Mouse (Mus musculus) embryonic facial prominence, embryonic 12.5 days (tissue): ENCODE data around the gene Sema6d. TPM values are rescaled to one million over a fixed set of nuclear protein-coding genes. Genes with fewer than 3 reads are reported as not detected.

ENCODE experiments used
- ATAC-seq: fragments of 200-750 bp; cut with Nextera tagmentation; 2 replicates; pipeline ENCODE4 v1.8.0; 2017; ENCODE audit not compliant: insufficient number of reproducible peaks, insufficient read depth, low FRiP score, low TSS enrichment
- H3K27ac ChIP-seq: fragments of 300-500 bp; sonication (generic); 2 replicates; pipeline ENCODE4 v1.5.1; 2016; ENCODE audit warnings: mild to moderate bottlenecking
- H3K27me3 ChIP-seq: fragments of 300-500 bp; sonication (generic); 2 replicates; pipeline ENCODE4 v1.6.1; 2016; ENCODE audit warnings: mild to moderate bottlenecking, moderate library complexity
- H3K36me3 ChIP-seq: fragments of 300-500 bp; sonication (generic); 2 replicates; pipeline ENCODE4 v1.6.1; 2016; ENCODE audit warnings: mild to moderate bottlenecking
- H3K4me1 ChIP-seq: fragments of 300-500 bp; sonication (generic); 2 replicates; pipeline ENCODE4 v1.6.1; 2016
- H3K4me2 ChIP-seq: fragments of 300-500 bp; sonication (generic); replicated peaks from 2 replicates; pipeline ENCODE4 v1.6.1; 2016; ENCODE audit warnings: mild to moderate bottlenecking, moderate library complexity
- H3K4me3 ChIP-seq: fragments of 300-500 bp; sonication (generic); 2 replicates; pipeline ENCODE4 v1.5.1; 2016; ENCODE audit warnings: mild to moderate bottlenecking
- H3K9ac ChIP-seq: fragments of 300-500 bp; sonication (generic); 2 replicates; pipeline ENCODE4 v1.6.1; 2016; ENCODE audit warnings: mild to moderate bottlenecking, moderate library complexity
- H3K9me3 ChIP-seq: fragments of 300-500 bp; sonication (generic); 2 replicates; pipeline ENCODE4 v1.6.1; 2016; ENCODE audit warnings: mild to moderate bottlenecking, moderate library complexity
- WGBS: fragments of 180-500 bp; shearing (Covaris S2); methylation state at CpG from one replicate; pipeline ENCODE4 v1.1.7; 2016; 5-methylcytosine and 5-hydroxymethylcytosine counted together
- polyA plus RNA-seq: library from polyadenylated mRNA; unstranded; fragments of >200 nt; fragmentation: Nextera tagmentation; extraction: Ambion mirVana; gene quantifications from 2 replicates; pipeline ENCODE4 v1.2.1, GENCODE M21; 2016

Sema6d gene
- polyA plus RNA-seq, 1 experiment from 2014 or later, result 12.8 TPM

DNA sequence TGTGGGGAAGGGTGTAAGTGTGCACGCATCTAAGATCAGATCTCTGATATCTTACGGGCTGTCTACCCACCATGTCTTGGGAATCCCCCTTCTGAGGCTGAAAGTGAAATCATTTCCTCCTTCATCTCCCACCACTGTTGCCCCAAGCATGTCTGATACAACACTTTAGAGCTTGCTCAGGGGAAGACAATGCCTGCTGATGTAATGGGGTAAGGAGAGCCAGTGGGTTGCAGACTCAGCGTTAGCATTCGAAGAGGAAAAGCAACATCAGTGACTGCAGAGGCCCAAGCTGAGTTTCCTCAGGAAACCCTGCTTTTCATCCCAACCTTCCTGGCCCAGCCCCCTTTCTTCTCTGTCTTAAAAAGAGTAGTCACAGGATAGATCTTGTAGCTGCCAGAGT lies 615.2 kb downstream of the Sema6d start:
- Histone ChIP-seq H3K27ac (0 out of 2 replicates have a peak overlapping the region, but pooled peaks have one; percentile 17), H3K9me3 (no peaks in the 10 kb centered on the region), H3K36me3 (no peaks in the 10 kb centered on the region), H3K9ac (no peak overlapping the region), H3K27me3 (peaks cover 2% of the 10 kb centered on the region; the same call in 1 of the 2 replicates), H3K4me1 (peaks cover 20% of the 10 kb centered on the region; the same call in 1 of the 2 replicates), H3K4me2 (no peak overlapping the region), H3K4me3 (no peak overlapping the region)
- 56% methylated on average over 4 of the region's 4 CpGs for WGBS
- no peak for ATAC-seq

DNA sequence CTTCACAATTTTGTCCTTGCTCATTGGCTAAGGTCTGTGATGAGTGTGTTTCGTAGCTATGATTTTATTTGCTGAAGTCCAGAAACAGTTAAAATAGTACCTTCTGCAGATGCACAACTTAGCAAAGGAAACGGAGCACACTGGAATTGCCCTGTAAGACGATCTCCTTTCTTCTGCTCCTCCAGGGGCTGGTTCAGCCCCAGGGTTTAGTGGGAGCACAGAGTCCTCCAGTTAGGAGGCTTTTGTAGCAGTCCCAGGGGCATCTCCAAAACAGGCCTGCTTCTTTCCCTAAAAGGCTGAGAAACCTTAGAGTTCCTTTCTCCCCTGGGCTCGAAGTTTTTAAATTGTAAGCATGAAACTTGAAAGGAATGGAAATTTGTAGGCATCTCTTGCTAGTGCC lies 616.0 kb downstream of the Sema6d start:
- no peak overlapping the region for H3K4me2 ChIP-seq
- H3K4me1 ChIP-seq, result peaks cover 20% of the 10 kb centered on the region; the same call in 1 of the 2 replicates
- 0 out of 2 replicates have a peak overlapping the region, but pooled peaks have one; percentile 60 for H3K27ac ChIP-seq
- ATAC-seq, result 0 out of 2 replicates have a peak, but pooled peaks have one; percentile 29
- H3K27me3 ChIP-seq, result peaks cover 2% of the 10 kb centered on the region; the same call in 1 of the 2 replicates
- no peak overlapping the region for H3K4me3 ChIP-seq
- WGBS, result 18% methylated on average over 4 of the region's 4 CpGs
- no peaks in the 10 kb centered on the region for H3K36me3 ChIP-seq
- no peak overlapping the region for H3K9ac ChIP-seq
- H3K9me3 ChIP-seq, result no peaks in the 10 kb centered on the region

DNA sequence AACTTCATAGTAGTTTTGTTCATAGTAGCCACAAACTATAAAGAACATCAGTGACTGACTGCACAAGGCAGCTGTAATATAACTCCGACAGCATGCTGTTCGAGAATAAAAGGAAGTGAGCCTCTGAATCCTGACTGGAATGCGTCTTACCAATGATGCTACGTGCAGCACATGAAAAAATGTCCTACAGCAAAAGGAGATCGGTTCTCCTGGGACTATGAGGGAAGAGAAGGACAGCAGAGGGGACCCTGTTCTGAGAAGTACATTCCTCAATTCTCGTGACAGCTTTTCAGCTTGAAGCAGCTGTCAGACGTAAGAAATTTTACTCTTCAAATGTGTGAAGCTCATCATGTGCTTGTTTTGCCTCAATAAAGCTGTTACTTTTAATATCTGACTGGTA lies 617.1 kb downstream of the Sema6d start:
- peaks cover 20% of the 10 kb centered on the region; the same call in 1 of the 2 replicates for H3K4me1 ChIP-seq
- peaks cover 2% of the 10 kb centered on the region; the same call in 1 of the 2 replicates for H3K27me3 ChIP-seq
- 36% methylated on average over 7 of the region's 7 CpGs for WGBS
- no peaks in the 10 kb centered on the region for H3K36me3 ChIP-seq
- no peak overlapping the region for H3K4me3 ChIP-seq
- no peak overlapping the region for H3K9ac ChIP-seq
- no peak overlapping the region for H3K27ac ChIP-seq
- H3K4me2 ChIP-seq, result no peak overlapping the region
- H3K9me3 ChIP-seq, result no peaks in the 10 kb centered on the region
- no peak for ATAC-seq
